Mouse (Mus musculus) kidney, postnatal 10 days (tissue): Measurements from ENCODE around the gene Qtrt1.

ENCODE experiments used
- DNase-seq: peaks from one replicate; pipeline ENCODE4 v3.0.0; 2021; ENCODE audit warnings: mixed read lengths

Gene Qtrt1

DNA sequence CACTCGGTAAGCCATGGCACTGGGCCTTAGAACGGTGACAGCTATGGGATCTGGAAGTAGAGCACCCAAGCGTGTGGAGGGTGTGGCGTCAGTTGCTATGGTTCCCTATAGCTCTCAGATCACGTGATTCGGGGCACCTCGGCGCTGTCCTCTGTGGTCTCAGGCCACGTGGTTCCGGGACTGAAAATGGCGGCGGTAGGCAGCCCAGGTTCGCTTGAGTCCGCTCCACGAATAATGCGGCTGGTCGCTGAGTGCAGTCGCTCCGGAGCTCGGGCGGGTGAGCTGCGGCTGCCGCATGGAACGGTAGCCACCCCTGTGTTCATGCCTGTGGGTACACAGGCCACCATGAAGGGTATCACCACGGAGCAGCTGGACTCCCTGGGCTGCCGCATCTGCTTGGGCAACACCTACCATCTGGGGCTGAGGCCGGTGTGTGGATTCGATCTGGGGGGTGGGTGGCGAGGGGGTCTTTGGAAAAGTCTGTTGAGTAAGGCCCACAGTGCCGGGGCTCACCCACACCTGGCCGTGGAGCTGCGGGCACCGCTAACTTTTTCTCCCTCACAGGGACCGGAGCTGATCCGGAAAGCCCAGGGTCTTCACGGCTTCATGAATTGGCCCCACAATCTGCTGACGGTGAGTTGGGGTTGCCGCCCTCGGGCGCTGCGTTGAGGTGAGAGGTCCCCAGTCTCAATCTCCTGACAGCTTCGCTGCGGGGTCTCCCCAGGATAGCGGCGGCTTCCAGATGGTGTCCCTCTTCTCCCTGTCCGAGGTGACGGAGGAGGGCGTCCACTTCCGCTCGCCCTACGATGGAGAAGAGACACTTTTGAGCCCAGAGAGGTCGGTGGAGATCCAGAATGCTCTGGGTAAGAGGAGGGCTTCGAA is at the start of gene Qtrt1:
Gene Qtrt1, plus strand, starts transcription at position 169 of the 882 bp plus-strand sequence.
- peak; percentile 90 for DNase-seq

DNA sequence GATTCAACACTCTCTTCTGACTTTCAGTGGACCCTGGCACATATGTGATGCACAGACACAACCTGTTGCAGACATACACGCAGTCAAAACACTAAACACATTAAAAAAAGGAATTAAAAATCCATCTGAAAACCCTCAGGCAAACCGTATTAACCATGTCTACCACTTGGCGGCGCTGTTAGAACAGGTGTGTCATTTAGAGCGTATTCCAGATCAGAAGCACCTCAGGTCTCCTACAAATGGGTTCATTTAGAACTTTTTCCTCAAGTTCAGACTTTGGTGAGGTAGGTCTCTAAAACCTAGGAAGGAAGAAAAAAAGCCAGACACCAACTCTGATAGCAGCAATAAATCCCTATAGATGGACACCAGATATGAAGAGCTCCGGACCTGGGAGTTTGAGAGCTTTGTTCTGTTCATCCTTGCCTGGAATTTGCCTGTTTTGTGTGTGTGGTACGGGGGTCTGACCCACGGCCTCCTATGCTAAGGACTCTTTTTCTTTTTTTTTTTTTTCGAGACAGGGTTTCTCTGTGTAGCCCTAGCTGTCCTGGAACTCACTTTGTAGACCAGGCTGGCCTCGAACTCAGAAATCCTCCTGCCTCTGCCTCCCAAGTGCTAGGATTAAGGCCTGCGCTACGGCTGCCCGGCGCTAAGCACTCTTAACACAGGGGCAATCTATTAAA is 45.0 kb upstream of the Qtrt1 start:
- DNase-seq, result peak; percentile 82

DNA sequence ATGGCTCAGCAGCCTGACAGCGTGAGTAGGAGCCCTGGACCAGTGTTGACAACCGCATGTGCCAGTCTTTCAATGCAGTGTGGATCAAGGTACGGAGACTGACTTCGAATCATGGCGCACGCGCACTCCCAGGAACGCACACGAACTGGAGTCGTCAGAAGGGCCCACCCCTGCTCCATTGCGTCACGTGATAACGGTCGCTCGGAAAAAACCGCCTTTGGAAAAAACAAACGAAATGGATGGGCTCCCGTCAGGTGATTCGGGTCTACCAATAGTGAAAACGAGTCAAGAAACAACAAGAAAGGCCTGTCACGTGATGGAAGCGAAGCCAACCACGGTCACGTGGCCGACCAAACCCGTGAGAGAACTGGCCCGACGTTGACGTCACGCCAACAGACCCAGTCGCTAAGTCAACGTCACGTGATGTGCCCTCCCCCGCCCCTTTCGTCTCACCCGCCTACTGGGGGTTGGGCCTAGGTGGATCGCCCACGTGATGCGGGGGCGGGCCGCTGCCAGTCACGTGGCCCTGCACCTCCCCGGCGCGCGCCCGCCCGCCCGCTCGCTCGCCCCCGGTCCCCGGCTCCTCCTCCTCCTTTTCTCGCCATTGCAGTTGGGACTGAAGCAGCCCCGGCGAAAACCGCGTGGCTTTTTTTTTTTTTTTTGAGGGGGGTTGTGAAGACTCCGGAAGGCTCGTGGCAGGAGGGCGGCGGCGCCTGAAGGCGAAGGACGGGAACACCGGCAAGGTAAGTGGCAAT is 44.1 kb upstream of the Qtrt1 start, which contains the start of gene Ilf3:
Gene Ilf3, plus strand, starts transcription at position 515 of the 755 bp plus-strand sequence.
- peak; percentile 100 for DNase-seq

DNA sequence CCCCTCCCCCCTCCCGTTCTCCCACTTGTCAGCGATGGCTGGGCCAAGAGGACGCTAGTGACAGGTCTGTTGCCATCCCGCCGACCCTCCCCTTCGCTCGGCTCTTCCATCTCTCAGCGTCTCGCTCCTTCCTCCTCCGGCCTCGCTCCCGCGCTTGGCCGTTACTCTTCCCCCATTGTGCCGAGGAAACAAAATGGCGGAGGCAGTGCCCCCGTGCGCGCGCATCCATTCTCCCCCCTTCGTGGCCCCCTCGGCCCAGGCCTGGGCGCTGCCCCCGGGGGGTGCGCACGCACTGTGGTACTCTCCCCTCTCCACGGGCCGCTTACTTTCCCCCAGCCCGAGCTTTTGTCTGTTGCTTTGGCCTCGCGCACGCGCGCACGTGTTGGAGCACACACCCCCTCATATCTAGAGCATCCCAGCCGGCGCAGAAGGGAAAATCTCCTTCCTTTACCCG is 43.5 kb upstream of the Qtrt1 start:
- peak; percentile 82 for DNase-seq

- DNase-seq, result no peak
These were observed 42.6 kb upstream of the Qtrt1 start for GRCm38 (mm10) chr9:21369080-21369479.

GRCm38 (mm10) chr9:21370876-21371275 is 40.8 kb upstream of the Qtrt1 start:
- DNase-seq, result no peak

- DNase-seq, result no peak
These were observed 39.1 kb upstream of the Qtrt1 start for GRCm38 (mm10) chr9:21372508-21372907.

- DNase-seq, result no peak
These were observed 32.4 kb upstream of the Qtrt1 start for GRCm38 (mm10) chr9:21379195-21379594.

DNA sequence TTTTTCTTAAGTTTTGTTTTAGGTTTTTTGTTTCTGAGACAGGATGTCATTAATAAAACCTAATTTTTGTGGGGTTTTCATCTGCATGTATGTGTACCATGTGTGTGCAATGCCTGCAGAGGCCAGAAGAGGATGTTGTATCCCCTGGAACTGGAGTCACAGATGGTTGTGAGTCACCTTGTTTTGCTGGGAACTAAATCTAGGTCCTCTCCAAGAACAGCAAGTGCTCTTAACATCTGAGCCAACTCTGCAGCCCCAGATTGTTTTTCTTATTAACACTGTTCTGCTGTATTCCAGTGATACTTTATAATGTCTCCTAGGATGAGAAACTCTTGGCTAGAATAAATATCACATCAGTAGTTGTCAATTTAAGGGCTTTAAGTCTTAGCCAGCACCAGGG is 30.8 kb upstream of the Qtrt1 start:
- no peak for DNase-seq

DNA sequence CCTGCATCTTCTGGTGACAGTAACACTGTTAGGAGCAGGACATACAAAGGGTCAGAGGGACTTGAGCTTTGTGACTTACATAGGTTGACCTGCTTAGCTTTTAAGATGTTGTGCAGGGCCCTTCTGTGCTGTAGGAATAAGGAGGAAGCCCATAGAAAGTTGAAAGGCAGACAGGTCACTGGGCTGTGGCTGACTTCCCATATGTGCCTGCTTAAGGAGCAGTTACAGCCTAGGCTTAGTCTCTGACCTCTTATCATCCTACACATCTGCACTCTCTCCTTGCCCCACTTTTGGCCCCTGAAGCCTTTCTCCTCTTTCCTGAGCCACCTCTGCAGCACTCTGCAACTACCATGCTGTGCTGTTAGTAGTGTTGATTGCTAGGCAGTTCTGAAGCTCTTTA is 27.7 kb upstream of the Qtrt1 start:
- DNase-seq, result no peak

GRCm38 (mm10) chr9:21392646-21393175 is 18.9 kb upstream of the Qtrt1 start:
- DNase-seq, result no peak

DNA sequence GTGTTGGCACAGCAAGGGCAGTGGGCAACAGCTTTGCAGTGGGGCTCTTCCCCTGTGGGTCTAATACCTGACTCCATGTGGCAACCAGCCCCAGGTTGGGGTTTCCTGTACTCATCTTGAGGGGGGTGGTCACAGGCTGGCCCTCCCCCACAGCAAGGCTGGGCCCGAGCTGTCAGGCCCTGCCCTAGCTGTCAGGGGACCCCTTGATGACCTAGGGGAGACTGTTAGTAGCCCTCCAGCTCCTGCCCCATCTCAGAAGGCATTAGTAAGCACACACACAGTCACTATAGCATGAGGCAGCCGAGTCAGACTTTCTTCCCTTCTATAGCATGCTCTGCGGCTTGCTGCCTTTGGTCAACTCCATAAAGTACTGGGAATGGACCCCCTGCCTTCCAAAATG is 15.9 kb upstream of the Qtrt1 start:
- no peak for DNase-seq

- no peak for DNase-seq
These were observed 14.5 kb upstream of the Qtrt1 start for GRCm38 (mm10) chr9:21397170-21397569.

- no peak for DNase-seq
These were observed 10.6 kb upstream of the Qtrt1 start for GRCm38 (mm10) chr9:21401042-21401441.

GRCm38 (mm10) chr9:21402764-21403253 is 8.8 kb upstream of the Qtrt1 start:
- DNase-seq, result no peak

DNA sequence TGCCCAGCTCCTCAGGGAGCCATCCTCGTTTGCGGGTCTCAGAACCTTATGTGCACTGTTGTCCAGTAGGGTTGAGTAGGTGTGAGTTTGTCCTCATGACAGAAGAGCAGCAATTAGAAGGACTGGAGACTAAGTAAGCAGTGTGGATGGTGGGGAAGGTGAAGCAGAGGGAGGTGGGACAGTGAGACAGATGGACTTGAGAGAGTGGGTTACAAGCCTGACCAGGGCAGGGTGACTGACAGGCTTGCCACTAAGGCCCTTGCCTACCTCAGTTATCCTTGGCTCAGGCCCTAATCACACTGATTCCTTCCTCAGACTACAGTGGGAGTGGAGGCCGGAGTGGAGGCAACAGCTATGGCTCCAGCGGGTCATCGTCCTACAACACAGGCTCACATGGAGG is 7.9 kb upstream of the Qtrt1 start:
- no peak for DNase-seq

- DNase-seq, result no peak
These were observed 6.1 kb upstream of the Qtrt1 start for GRCm38 (mm10) chr9:21405525-21405924.

GRCm38 (mm10) chr9:21407951-21408350 is 3.7 kb upstream of the Qtrt1 start:
- DNase-seq, result peak; percentile 84

GRCm38 (mm10) chr9:21408624-21409023 is 3.0 kb upstream of the Qtrt1 start:
- no peak for DNase-seq

DNA sequence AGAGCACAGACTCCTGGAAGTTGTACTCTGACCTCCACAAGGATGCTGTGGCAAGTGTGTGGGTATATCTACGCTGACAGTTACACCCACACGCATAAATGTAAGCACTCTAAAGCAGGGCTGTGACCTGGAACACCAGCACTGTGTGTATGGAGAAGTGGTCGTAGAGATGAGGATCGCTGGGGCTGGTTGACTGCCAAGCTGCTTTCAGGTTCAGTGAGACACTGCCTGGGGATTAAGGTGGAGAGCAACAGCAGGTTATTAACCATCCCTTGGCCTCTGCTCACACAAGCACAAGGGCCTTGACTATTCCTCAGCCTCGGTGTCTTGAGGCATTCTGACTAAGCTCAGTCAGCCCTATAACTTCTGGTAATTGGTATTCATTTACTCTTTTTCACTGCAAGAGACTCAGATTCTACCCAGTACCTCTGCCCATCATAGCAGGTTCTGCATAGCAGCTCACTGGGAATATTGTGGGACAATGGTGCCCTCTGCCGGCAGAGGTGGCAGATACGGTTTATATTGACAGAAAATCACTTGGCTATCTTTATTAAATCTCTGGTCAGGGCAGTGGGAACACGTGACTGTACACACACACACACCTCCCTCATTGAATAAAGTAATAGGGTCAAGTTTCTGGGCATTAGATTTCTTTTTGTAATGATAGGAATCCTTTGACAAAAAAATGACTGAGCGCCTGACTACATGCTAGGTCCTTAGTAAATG is 1.9 kb upstream of the Qtrt1 start:
- DNase-seq, result peak; percentile 91

DNA sequence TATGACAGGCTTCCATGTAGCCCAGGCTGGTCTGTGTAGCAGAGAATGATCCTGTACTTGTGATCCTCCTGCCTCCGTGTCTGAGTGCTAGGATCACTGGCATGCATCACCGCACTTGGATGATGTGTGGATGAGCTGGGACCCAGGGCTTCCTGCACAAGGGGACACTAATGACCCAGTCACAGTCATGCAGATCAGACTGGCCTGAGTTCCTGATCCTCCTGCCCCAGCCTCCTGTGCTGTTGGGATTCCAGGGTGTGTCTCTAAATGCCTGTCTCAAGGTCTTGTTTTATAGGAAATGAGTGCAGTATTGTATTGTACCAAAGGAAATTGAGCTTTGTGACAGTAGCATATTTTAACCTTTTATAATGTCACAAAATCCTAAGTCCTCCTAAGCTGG is 6.2 kb downstream of the Qtrt1 start:
- DNase-seq, result no peak

DNA sequence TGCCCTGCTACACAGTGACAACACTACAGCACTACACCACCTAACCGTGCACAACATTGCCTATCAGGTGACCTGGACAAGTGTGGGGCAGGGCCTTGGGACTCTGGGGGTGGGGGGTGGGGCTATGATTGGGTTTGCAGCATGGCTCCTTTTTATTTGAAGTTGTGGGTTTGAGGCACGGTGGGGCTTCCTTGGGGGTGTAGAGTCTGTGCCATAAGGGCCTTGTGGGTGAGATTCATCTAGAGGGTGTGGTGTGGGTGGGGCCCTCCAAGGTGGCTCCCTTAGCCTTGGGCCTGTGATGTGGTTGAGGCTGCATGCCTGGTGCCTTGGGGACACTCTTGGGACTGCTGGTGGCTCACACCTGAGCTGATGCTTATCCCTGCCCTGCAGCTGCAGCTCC is 8.0 kb downstream of the Qtrt1 start:
- no peak for DNase-seq
